Mouse (Mus musculus): ENCODE results near the gene Acrbp.
A peak's percentile ranks its signal among the peaks of the same experiment; 100 is the strongest.
"Not testable (repeated sequence)": the region's sequence is repeated elsewhere in the genome, so short reads cannot be mapped to it uniquely, and the experiment has no call there.

Acrbp gene

GRCm38 (mm10) chr6:125049678-125050077 is at the start of gene Acrbp:
Acrbp (plus strand) TSS chr6:125049689.
- no peak for DNase-seq (ENCODE audit: inconsistent ontology term)

- no peak for DNase-seq (ENCODE audit: inconsistent ontology term)
Observed at GRCm38 (mm10) chr6:125003706-125004105, 45.8 kb upstream of the Acrbp start.

GRCm38 (mm10) chr6:125005086-125005485 is 44.4 kb upstream of the Acrbp start:
- DNase-seq (ENCODE audit: inconsistent ontology term) = no peak

GRCm38 (mm10) chr6:125008060-125008459 is 41.4 kb upstream of the Acrbp start:
- DNase-seq (ENCODE audit: inconsistent ontology term) = no peak

- peak; percentile 98 for DNase-seq (ENCODE audit: inconsistent ontology term)
Observed at GRCm38 (mm10) chr6:125008586-125009128, 40.8 kb upstream of the Acrbp start.

- no peak for DNase-seq (ENCODE audit: inconsistent ontology term)
Observed at GRCm38 (mm10) chr6:125009129-125009180, 40.5 kb upstream of the Acrbp start, which contains the start of gene Zfp384. Zfp384 (plus strand) TSS chr6:125009145.

GRCm38 (mm10) chr6:125009181-125010073 is 40.1 kb upstream of the Acrbp start:
- DNase-seq (ENCODE audit: inconsistent ontology term) = peak; percentile 94

GRCm38 (mm10) chr6:125017682-125018081 is 31.8 kb upstream of the Acrbp start:
- DNase-seq (ENCODE audit: inconsistent ontology term) = no peak

- DNase-seq (ENCODE audit: inconsistent ontology term) = peak; percentile 13
Observed at GRCm38 (mm10) chr6:125030532-125030931, 19.0 kb upstream of the Acrbp start.

- no peak for DNase-seq (ENCODE audit: inconsistent ontology term)
Observed at GRCm38 (mm10) chr6:125031604-125032003, 17.9 kb upstream of the Acrbp start.

- no peak for DNase-seq (ENCODE audit: inconsistent ontology term)
Observed at GRCm38 (mm10) chr6:125038666-125039065, 10.8 kb upstream of the Acrbp start.

GRCm38 (mm10) chr6:125039131-125039530 is 10.4 kb upstream of the Acrbp start:
- DNase-seq (ENCODE audit: inconsistent ontology term) = no peak

GRCm38 (mm10) chr6:125039533-125040153 is 9.8 kb upstream of the Acrbp start, which contains the start of gene Ing4:
Ing4 (plus strand) TSS chr6:125039760.
- peak; percentile 92 for DNase-seq (ENCODE audit: inconsistent ontology term)

GRCm38 (mm10) chr6:125040221-125040620 is 9.3 kb upstream of the Acrbp start:
- DNase-seq (ENCODE audit: inconsistent ontology term) = no peak

GRCm38 (mm10) chr6:125041047-125041446 is 8.4 kb upstream of the Acrbp start:
- no peak for DNase-seq (ENCODE audit: inconsistent ontology term)

- DNase-seq (ENCODE audit: inconsistent ontology term) = no peak
Observed at GRCm38 (mm10) chr6:125042081-125042480, 7.4 kb upstream of the Acrbp start.

GRCm38 (mm10) chr6:125046691-125047090 is 2.8 kb upstream of the Acrbp start:
- DNase-seq (ENCODE audit: inconsistent ontology term) = peak; percentile 87

- DNase-seq (ENCODE audit: inconsistent ontology term) = no peak
Observed at GRCm38 (mm10) chr6:125051237-125051636, 1.7 kb downstream of the Acrbp start.

- peak; percentile 18 for DNase-seq (ENCODE audit: inconsistent ontology term)
Observed at GRCm38 (mm10) chr6:125061493-125061892, 12.0 kb downstream of the Acrbp start.

- DNase-seq (ENCODE audit: inconsistent ontology term) = no peak
Observed at GRCm38 (mm10) chr6:125062511-125062910, 13.0 kb downstream of the Acrbp start.

GRCm38 (mm10) chr6:125063906-125064305 is 14.4 kb downstream of the Acrbp start:
- DNase-seq (ENCODE audit: inconsistent ontology term) = no peak

GRCm38 (mm10) chr6:125065223-125065622 is 15.7 kb downstream of the Acrbp start:
- DNase-seq (ENCODE audit: inconsistent ontology term) = not testable (repeated sequence)

GRCm38 (mm10) chr6:125067571-125067995 is 18.1 kb downstream of the Acrbp start, which contains the start of gene Lpar5:
Lpar5 (plus strand) TSS chr6:125067920.
- no peak for DNase-seq (ENCODE audit: inconsistent ontology term)

Measured in Muller cell, postnatal 12 days (primary cell).